9 mouse cellular contexts compared by ENCODE assay signal in the genomic region with DNA sequence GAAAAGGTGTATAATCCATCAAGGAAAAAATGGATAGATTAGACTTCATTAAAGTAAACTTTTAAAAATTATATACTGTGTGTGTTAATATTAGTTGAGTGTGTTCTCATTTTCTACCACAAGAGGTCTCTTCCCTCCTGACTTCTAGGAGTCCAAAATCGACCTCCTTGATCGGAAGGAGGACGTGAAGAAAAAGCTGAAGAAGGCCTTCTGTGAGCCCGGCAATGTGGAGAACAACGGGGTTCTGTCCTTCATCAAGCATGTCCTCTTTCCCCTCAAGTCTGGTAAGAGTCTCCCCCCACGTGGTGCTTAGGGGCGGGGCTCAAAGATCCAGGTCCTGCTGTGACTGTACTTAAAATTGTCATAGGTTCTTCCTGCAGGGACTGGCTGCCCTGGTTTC. TPM values are rescaled to one million over a fixed set of nuclear protein-coding genes. Genes with fewer than 3 reads are reported as not detected.
DNase-seq lines count a peak whose midpoint lies in the region; ATAC-seq and TF ChIP-seq lines count a peak whose summit lies in the region.
"Had no signal": no experiment of that assay in that cellular context is flagged by ENCODE, and none has a peak within 500 bp of the region (broad histone marks: within the 10 kb centered on the region; RNA-seq: fewer than 3 reads in every experiment).

No protein-coding gene starts in this region.

- intact Hi-C loops in left cerebral cortex, postnatal 36 days (cut with DNase I), result loop anchor here (2.0 to 10.0 kb wide), 2 partner anchors 67 to 245 kb away; no protein-coding TSS in a partner anchor

- TF ChIP-seq CTCF in liver, adult 2 months (IDR thresholded peaks at IDR 0.05; ENCODE audit: low read depth, low read length), result peak; percentile 29; the same call in 1 of the 2 replicates
- peak; percentile 18; the same call in 1 of the 2 replicates for TF ChIP-seq CTCF in G1E (IDR thresholded peaks at IDR 0.05; ENCODE audit: low read depth, low read length)

- ATAC-seq in liver, embryonic 11.5 days (replicated peaks; ENCODE audit: low FRiP score), result no peak
- ATAC-seq in G1E (ENCODE audit: extremely low read depth, insufficient number of reproducible peaks, low FRiP score, poor library complexity, severe bottlenecking), result no peak

- H3K4me3 ChIP-seq in liver, adult 2 months (ENCODE audit: insufficient read depth, low read depth, low read length), result no peak overlapping the region
- no peak overlapping the region for H3K4me3 ChIP-seq in liver, embryonic 11.5 days (ENCODE audit: low read depth, low read length)
- H3K4me3 ChIP-seq in G1E (ENCODE audit: low read depth, low read length), result no peak overlapping the region

- no peaks in the 10 kb centered on the region for H3K79me2 ChIP-seq in liver, adult 2 months (ENCODE audit: control insufficient read depth, insufficient read depth, low read length)

- TF ChIP-seq POLR2A in liver, adult 2 months (IDR thresholded peaks at IDR 0.05; ENCODE audit: extremely low read depth, insufficient read depth, low read length), result no peak

- peaks cover 42% of the 10 kb centered on the region for H3K36me3 ChIP-seq in liver, adult 2 months (ENCODE audit: control insufficient read depth, insufficient read depth, low read length)
- peaks cover 64% of the 10 kb centered on the region for H3K36me3 ChIP-seq in liver, embryonic 11.5 days (ENCODE audit: control insufficient read depth, insufficient read depth, low read length)
- peaks cover 94% of the 10 kb centered on the region for H3K36me3 ChIP-seq in G1E (replicated peaks)

- H3K4me2 ChIP-seq in liver, embryonic 11.5 days, result no peak overlapping the region

- H3K9ac ChIP-seq in liver, adult 2 months (ENCODE audit: low read depth, low read length), result no peak overlapping the region
- H3K9ac ChIP-seq in liver, embryonic 11.5 days (ENCODE audit: low read depth, low read length), result no peak overlapping the region

- no peak for DNase-seq in liver, adult 2 months (ENCODE audit: extremely low read depth, low read depth, low spot score)
- no peak for DNase-seq in liver, embryonic 11.5 days (ENCODE audit: low spot score)
- no peak for DNase-seq in G1E (ENCODE audit: low spot score)
- peak; percentile 53 for DNase-seq in brain, adult 2 months (ENCODE audit: low read depth, low spot score)
- DNase-seq in naive thymus-derived CD4-positive, alpha-beta T cell, adult 2 months (ENCODE audit: low read depth), result peak; percentile 37
- no peak for DNase-seq in right cerebral cortex, postnatal 4 days
- no peak for DNase-seq in left cerebral cortex, postnatal 36 days (ENCODE audit: low spot score in 2 of 2)
- DNase-seq: gastrocnemius, postnatal 25 days; kidney, postnatal 14 days had no signal

- no peaks in the 10 kb centered on the region for H3K4me1 ChIP-seq in liver, adult 2 months (ENCODE audit: control insufficient read depth, insufficient read depth, low read length)
- H3K4me1 ChIP-seq in liver, embryonic 11.5 days (replicated peaks; ENCODE audit: control insufficient read depth, insufficient read depth, low read length), result no peaks in the 10 kb centered on the region
- H3K4me1 ChIP-seq in G1E (ENCODE audit: insufficient read depth, low read depth, low read length), result peaks cover 16% of the 10 kb centered on the region; the same call in 1 of the 2 replicates

- no peaks in the 10 kb centered on the region for H3K27me3 ChIP-seq in liver, adult 2 months (ENCODE audit: control insufficient read depth, insufficient read depth, low read length)
- no peaks in the 10 kb centered on the region for H3K27me3 ChIP-seq in liver, embryonic 11.5 days (replicated peaks; ENCODE audit: control insufficient read depth, insufficient read depth, low read length)
- H3K27me3 ChIP-seq in G1E (ENCODE audit: insufficient read depth, low read length), result no peaks in the 10 kb centered on the region

- H3K27ac ChIP-seq in liver, adult 2 months (replicated peaks; ENCODE audit: insufficient read depth, low read depth, low read length), result no peak overlapping the region
- no peak overlapping the region for H3K27ac ChIP-seq in liver, embryonic 11.5 days (ENCODE audit: low read depth, low read length)

- H3K9me3 ChIP-seq in liver, embryonic 11.5 days (ENCODE audit: control insufficient read depth, low read length), result no peaks in the 10 kb centered on the region
- no peaks in the 10 kb centered on the region for H3K9me3 ChIP-seq in G1E (replicated peaks)

- WGBS in liver, adult 2 months, result 70% methylated on average over 7 of the region's 7 CpGs
- WGBS in liver, embryonic 11.5 days, result 76% methylated on average over 7 of the region's 7 CpGs

RNA-seq across cellular contexts. Expression of a gene that starts 19.9 kb away (rescaled TPM):
- total RNA-seq in liver, adult 2 months (2014; rRNA removed), result 17.2 and 18.5 TPM in 2 replicates
- 10.7 and 15.3 TPM in 2 replicates for polyA plus RNA-seq in liver, adult 2 months (2012; rRNA removed)
- polyA plus RNA-seq in liver, embryonic 11.5 days (2014; fragmentation: Nextera tagmentation; extraction: Ambion mirVana), result 129 TPM in 2 replicates
- 106 and 115 TPM in 2 replicates for total RNA-seq in G1E (2014; fragmentation: Nextera tagmentation)
- 74.5 and 79.1 TPM in 2 replicates for total RNA-seq in G1E (2017)
- 65.8 and 74.8 TPM in 2 replicates for polyA plus RNA-seq in G1E (2012)
- total RNA-seq in left cerebral cortex, postnatal 36 days (2021), result 10 to 100 TPM; 89.6 to 93.2 TPM

RNA-seq across cellular contexts. Expression of a gene that starts 20.0 kb away (rescaled TPM):
- 13.4 TPM in 2 replicates for total RNA-seq in liver, adult 2 months (2014; rRNA removed)
- 7.3 and 10.0 TPM in 2 replicates for polyA plus RNA-seq in liver, adult 2 months (2012; rRNA removed)
- 17.2 and 18.9 TPM in 2 replicates for polyA plus RNA-seq in liver, embryonic 11.5 days (2014; fragmentation: Nextera tagmentation; extraction: Ambion mirVana)
- 124 and 145 TPM in 2 replicates for total RNA-seq in G1E (2014; fragmentation: Nextera tagmentation)
- 47.9 and 57.6 TPM in 2 replicates for total RNA-seq in G1E (2017)
- 3.4 and 4.5 TPM in 2 replicates for polyA plus RNA-seq in G1E (2012)
- total RNA-seq in left cerebral cortex, postnatal 36 days (2021), result 10 to 100 TPM; 33.9 to 36.0 TPM

RNA-seq across cellular contexts. Expression of a gene that starts 51.7 kb away (rescaled TPM):
- total RNA-seq in liver, adult 2 months (2014; rRNA removed), result 8.9 and 17.9 TPM in 2 replicates
- polyA plus RNA-seq in liver, adult 2 months (2012; rRNA removed), result 46.6 and 60.7 TPM in 2 replicates
- polyA plus RNA-seq in liver, embryonic 11.5 days (2014; fragmentation: Nextera tagmentation; extraction: Ambion mirVana), result 1.2 and 1.6 TPM in 2 replicates
- total RNA-seq in G1E (2014; fragmentation: Nextera tagmentation), result 67.9 and 76.6 TPM in 2 replicates
- 22.0 and 23.6 TPM in 2 replicates for total RNA-seq in G1E (2017)
- polyA plus RNA-seq in G1E (2012), result 182 and 196 TPM in 2 replicates
- total RNA-seq in left cerebral cortex, postnatal 36 days (2021), result 10 to 100 TPM; 19.7 to 27.1 TPM

Comparison
In these comparisons a context has a peak if more than half of its experiments do, and no peak if none do; other contexts are left out.
1. DNase-seq: peak in brain, adult 2 months (single experiment) and naive thymus-derived CD4-positive, alpha-beta T cell, adult 2 months (single experiment); none in liver, adult 2 months (single experiment), liver, embryonic 11.5 days (single experiment), G1E (single experiment), right cerebral cortex, postnatal 4 days (single experiment) and left cerebral cortex, postnatal 36 days (0 of 2).